Mouse (Mus musculus) liver, adult 2 months (tissue): ENCODE data around the gene Btn1a1.

Experiments
- CTCF ChIP-seq: fragments of 200-500 bp; IDR thresholded peaks from 2 replicates; pipeline ENCODE4 v1.5.1; 2011; ENCODE audit warnings: low read depth, low read length, control low read depth
- POLR2A ChIP-seq: fragments of 200-500 bp; IDR thresholded peaks from 2 replicates; pipeline ENCODE4 v1.6.1; 2011; ENCODE audit warnings: low read length, control low read depth; ENCODE audit not compliant: insufficient read depth; ENCODE audit errors: extremely low read depth

DNA sequence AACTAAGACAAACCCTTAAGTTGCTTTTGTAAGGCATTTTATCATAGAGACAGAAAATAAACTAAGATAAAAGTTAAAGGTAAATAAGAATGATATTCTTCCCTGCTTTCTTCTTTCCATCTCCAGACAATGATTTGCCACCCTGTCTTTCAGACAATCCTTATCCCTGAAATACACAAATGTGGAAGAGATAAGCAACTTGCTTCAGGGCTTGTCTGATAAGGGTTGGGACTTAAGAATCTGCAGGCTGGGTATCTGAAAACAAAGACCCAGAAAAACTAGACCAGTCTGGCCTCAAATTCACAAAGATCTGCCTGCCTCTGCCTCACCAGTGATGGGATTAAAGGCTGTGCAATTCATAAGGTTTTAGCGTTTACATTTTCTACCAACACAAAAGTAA lies 25.6 kb upstream of the Btn1a1 start:
- no peak for TF ChIP-seq CTCF
- TF ChIP-seq POLR2A, result no peak
